Mouse (Mus musculus) stomach, embryonic 14.5 days (tissue): Measurements from ENCODE around the gene Zfhx3. TPM values are rescaled to one million over a fixed set of nuclear protein-coding genes. Genes with fewer than 3 reads are reported as not detected.

Experiments used
- ATAC-seq: fragments of 200-750 bp; cut with Nextera tagmentation; 2 replicates; pipeline ENCODE4 v1.8.0; 2017; ENCODE audit warnings: low read depth, moderate TSS enrichment; ENCODE audit not compliant: insufficient number of reproducible peaks, insufficient read depth, low FRiP score
- H3K27ac ChIP-seq: fragments of 300-500 bp; sonication (generic); 2 replicates; pipeline ENCODE4 v1.5.1; 2014; ENCODE audit warnings: mild to moderate bottlenecking, low read length, moderate library complexity, mixed read lengths
- H3K27me3 ChIP-seq: fragments of 300-500 bp; sonication (generic); 2 replicates; pipeline ENCODE4 v1.6.1; 2014; ENCODE audit warnings: low read length, control low read depth, mixed read lengths; ENCODE audit not compliant: control insufficient read depth, insufficient read depth
- H3K36me3 ChIP-seq: fragments of 300-500 bp; sonication (generic); 2 replicates; pipeline ENCODE4 v1.6.1; 2014; ENCODE audit warnings: mild to moderate bottlenecking, control low read depth, low read length, moderate library complexity, mixed read lengths; ENCODE audit not compliant: control insufficient read depth, insufficient read depth
- H3K4me1 ChIP-seq: fragments of 300-500 bp; sonication (generic); 2 replicates; pipeline ENCODE4 v1.6.1; 2014; ENCODE audit warnings: low read length, control low read depth, mixed read lengths; ENCODE audit not compliant: control insufficient read depth, insufficient read depth
- H3K4me2 ChIP-seq: fragments of 300-500 bp; sonication (generic); replicated peaks from 2 replicates; pipeline ENCODE4 v1.6.1; 2014; ENCODE audit warnings: low read depth, low read length, control low read depth
- H3K4me3 ChIP-seq: fragments of 300-500 bp; sonication (generic); 2 replicates; pipeline ENCODE4 v1.5.1; 2014; ENCODE audit warnings: low read depth, low read length, control low read depth
- H3K9ac ChIP-seq: fragments of 300-500 bp; sonication (generic); replicated peaks from 2 replicates; pipeline ENCODE4 v1.6.1; 2014; ENCODE audit warnings: low read depth, mild to moderate bottlenecking, control low read depth, low read length, moderate library complexity, mixed read lengths
- H3K9me3 ChIP-seq: fragments of 300-500 bp; sonication (generic); 2 replicates; pipeline ENCODE4 v1.6.1; 2016; ENCODE audit warnings: low read depth, low read length, control low read depth; ENCODE audit not compliant: control insufficient read depth
- WGBS: fragments of 180-500 bp; shearing (Covaris S2); extraction: QIAGEN DNeasy Blood & Tissue Kit; methylation state at CpG from one replicate; pipeline ENCODE4 v1.1.7; 2014; 5-methylcytosine and 5-hydroxymethylcytosine counted together
- polyA plus RNA-seq: library from polyadenylated mRNA; unstranded; fragments of >200 nt; fragmentation: Nextera tagmentation; extraction: Ambion mirVana; gene quantifications from 2 replicates; pipeline ENCODE4 v1.2.1, GENCODE M21; 2014

Zfhx3 gene
- polyA plus RNA-seq, 1 experiment from 2014 or later: 25.4 TPM

DNA sequence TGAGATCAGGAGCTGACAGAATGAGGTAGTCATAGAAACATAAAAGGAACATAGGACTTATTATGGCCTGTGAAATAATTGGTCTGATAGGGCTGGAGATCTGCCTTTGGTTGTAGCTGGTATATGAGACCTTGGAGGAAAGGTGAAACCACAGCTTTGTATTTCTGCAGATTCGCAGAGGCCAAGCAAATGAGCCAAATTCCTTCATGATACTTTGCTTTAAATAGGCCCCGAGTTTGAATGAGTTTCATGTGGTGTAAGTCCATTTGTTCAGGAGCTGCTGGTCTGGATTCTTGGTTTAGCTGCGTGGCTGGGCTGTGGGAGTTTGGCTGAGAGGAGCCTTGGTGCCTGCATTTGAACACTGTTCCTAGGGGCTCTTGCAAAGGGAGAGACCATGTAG, 101.7 kb downstream of the Zfhx3 start:
- Histone ChIP-seq H3K9ac (no peak overlapping the region), H3K4me3 (no peak overlapping the region), H3K4me2 (no peak overlapping the region), H3K27me3 (no peaks in the 10 kb centered on the region), H3K9me3 (no peaks in the 10 kb centered on the region), H3K27ac (no peak overlapping the region), H3K36me3 (no peaks in the 10 kb centered on the region), H3K4me1 (no peaks in the 10 kb centered on the region)
- 71% methylated on average over 3 of the region's 3 CpGs for WGBS
- no peak for ATAC-seq

- Histone ChIP-seq H3K27ac (no peak overlapping the region), H3K9me3 (no peaks in the 10 kb centered on the region), H3K36me3 (no peaks in the 10 kb centered on the region), H3K4me1 (no peaks in the 10 kb centered on the region), H3K27me3 (no peaks in the 10 kb centered on the region), H3K4me3 (no peak overlapping the region), H3K9ac (no peak overlapping the region), H3K4me2 (no peak overlapping the region)
- ATAC-seq: no peak
- 46% methylated on average over 5 of the region's 5 CpGs for WGBS
Measured at GRCm38 (mm10) chr8:108056241-108056640, 113.8 kb downstream of the Zfhx3 start.

DNA sequence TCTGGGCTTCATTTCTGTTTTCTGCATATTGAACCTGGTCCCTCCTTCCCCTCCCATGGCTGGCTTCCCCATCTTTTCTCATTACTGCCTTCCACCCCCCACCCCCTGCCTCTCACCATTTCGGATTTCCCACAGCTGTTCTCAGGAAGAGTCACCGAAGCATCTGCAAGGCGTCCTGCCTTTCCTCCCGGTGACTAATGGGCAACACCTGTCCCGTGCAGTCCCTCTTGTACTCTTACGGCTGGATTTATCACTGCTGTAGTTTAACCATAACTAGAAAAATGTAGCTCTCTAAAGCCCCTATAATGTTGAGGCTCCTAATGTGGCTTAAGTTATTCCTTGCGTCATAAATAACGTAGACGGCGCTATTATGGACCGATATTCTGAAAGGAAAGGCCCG, 119.5 kb downstream of the Zfhx3 start:
- Histone ChIP-seq H3K9ac (no peak overlapping the region), H3K36me3 (no peaks in the 10 kb centered on the region), H3K27me3 (no peaks in the 10 kb centered on the region), H3K4me1 (no peaks in the 10 kb centered on the region), H3K4me3 (no peak overlapping the region), H3K9me3 (no peaks in the 10 kb centered on the region), H3K27ac (no peak overlapping the region), H3K4me2 (no peak overlapping the region)
- WGBS: 41% methylated on average over 12 of the region's 12 CpGs
- no peak for ATAC-seq

DNA sequence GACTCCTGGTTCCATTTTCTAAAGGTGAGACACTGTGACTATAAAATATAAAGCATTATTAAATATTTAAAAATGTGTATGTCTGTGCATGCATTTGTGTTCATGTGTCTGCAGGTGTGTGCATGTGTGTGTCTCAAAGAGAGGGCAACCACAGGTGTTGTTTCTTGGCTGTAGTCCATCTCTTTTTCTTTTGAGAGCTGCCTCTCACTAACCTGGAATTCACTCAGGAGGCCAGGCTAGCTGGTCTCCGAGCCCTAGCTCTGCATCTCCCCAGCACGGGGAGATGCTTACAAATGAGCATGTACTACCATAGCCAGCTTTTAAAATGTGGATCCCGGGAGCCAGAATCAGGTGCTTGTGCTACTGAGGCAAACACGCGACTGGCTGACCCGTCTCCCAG, 124.7 kb downstream of the Zfhx3 start:
- H3K9me3 ChIP-seq: no peaks in the 10 kb centered on the region
- WGBS: 78% methylated on average over 6 of the region's 6 CpGs
- ATAC-seq: no peak
- no peaks in the 10 kb centered on the region for H3K4me1 ChIP-seq
- no peaks in the 10 kb centered on the region for H3K36me3 ChIP-seq
- no peak overlapping the region for H3K9ac ChIP-seq
- no peak overlapping the region for H3K27ac ChIP-seq
- no peaks in the 10 kb centered on the region for H3K27me3 ChIP-seq
- H3K4me2 ChIP-seq: no peak overlapping the region
- no peak overlapping the region for H3K4me3 ChIP-seq

- no peaks in the 10 kb centered on the region for H3K27me3 ChIP-seq
- H3K36me3 ChIP-seq: no peaks in the 10 kb centered on the region
- no peaks in the 10 kb centered on the region for H3K9me3 ChIP-seq
- 25% methylated on average over 8 of the region's 8 CpGs for WGBS
- no peak for ATAC-seq
- H3K4me1 ChIP-seq: no peaks in the 10 kb centered on the region
- no peak overlapping the region for H3K27ac ChIP-seq
- H3K4me3 ChIP-seq: no peak overlapping the region
- no peak overlapping the region for H3K4me2 ChIP-seq
- no peak overlapping the region for H3K9ac ChIP-seq
Measured at GRCm38 (mm10) chr8:108068195-108068594, 125.8 kb downstream of the Zfhx3 start.

GRCm38 (mm10) chr8:108070438-108070837, 128.0 kb downstream of the Zfhx3 start:
- no peak for ATAC-seq
- no peaks in the 10 kb centered on the region for H3K27me3 ChIP-seq
- no peak overlapping the region for H3K4me3 ChIP-seq
- H3K4me2 ChIP-seq: no peak overlapping the region
- no peaks in the 10 kb centered on the region for H3K36me3 ChIP-seq
- H3K9ac ChIP-seq: no peak overlapping the region
- no peak overlapping the region for H3K27ac ChIP-seq
- no peaks in the 10 kb centered on the region for H3K4me1 ChIP-seq
- WGBS: 66% methylated on average over 4 of the region's 4 CpGs
- H3K9me3 ChIP-seq: no peaks in the 10 kb centered on the region

- ATAC-seq: no peak
- no peaks in the 10 kb centered on the region for H3K27me3 ChIP-seq
Measured at GRCm38 (mm10) chr8:108072126-108072746, 129.8 kb downstream of the Zfhx3 start.

DNA sequence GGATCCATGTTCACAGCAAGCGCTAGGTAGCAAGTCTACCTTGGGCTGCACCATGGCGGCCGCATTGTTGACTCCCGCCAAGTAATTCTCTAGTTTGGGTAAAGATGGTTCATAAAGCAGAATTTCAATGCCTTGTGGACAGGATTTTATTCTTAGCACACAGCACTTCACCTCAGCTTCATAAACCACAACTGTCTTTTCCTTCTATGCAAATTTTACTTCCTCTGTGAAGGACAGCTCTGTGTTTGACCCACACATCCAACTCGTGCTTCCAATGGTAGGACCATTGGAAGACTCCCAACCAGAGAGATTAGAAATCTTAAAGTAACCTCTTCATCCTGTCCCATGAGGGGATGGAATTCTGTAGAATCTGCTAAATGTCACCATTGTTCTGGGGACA, 130.4 kb downstream of the Zfhx3 start:
- H3K27ac ChIP-seq: no peak overlapping the region
- 88% methylated on average over 5 of the region's 5 CpGs for WGBS

More at GRCm38 (mm10) chr8:108072126-108072746, 129.8 kb downstream of the Zfhx3 start:
- no peaks in the 10 kb centered on the region for H3K9me3 ChIP-seq
- H3K36me3 ChIP-seq: no peaks in the 10 kb centered on the region
- H3K4me1 ChIP-seq: no peaks in the 10 kb centered on the region
- no peak overlapping the region for H3K27ac ChIP-seq
- H3K9ac ChIP-seq: no peak overlapping the region
- H3K4me3 ChIP-seq: no peak overlapping the region
- no peak overlapping the region for H3K4me2 ChIP-seq
- 74% methylated on average over 2 of the region's 2 CpGs for WGBS

DNA sequence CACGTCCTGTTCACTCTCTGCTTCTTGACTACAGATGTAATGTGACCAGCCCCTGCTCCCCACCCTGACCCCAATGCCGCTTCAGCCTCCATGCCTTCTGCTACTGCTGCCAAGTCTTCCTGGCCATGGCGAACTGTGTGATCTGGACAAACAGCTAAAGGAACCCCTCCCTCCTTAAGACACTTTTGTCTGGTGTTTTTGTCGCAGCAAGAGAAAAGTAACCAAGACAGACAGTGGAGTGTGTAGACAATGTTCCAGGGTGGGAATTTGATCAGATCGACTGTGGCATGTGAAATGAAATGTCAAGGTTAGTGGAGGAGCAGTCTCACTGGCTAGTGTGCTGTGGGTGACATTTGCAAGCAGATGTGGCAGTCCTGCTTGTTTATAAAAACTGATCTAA, 132.7 kb downstream of the Zfhx3 start:
- Histone ChIP-seq H3K4me2 (no peak overlapping the region), H3K9ac (no peak overlapping the region), H3K27ac (no peak overlapping the region), H3K36me3 (no peaks in the 10 kb centered on the region), H3K4me1 (no peaks in the 10 kb centered on the region), H3K4me3 (no peak overlapping the region), H3K9me3 (no peaks in the 10 kb centered on the region), H3K27me3 (no peaks in the 10 kb centered on the region)
- WGBS: 77% methylated on average over 5 of the region's 5 CpGs
- ATAC-seq: no peak

More for the DNA sequence above, 130.4 kb downstream of the Zfhx3 start:
- no peak for ATAC-seq
- Histone ChIP-seq H3K4me2 (no peak overlapping the region), H3K27me3 (no peaks in the 10 kb centered on the region), H3K9ac (no peak overlapping the region), H3K4me3 (no peak overlapping the region), H3K9me3 (no peaks in the 10 kb centered on the region), H3K36me3 (no peaks in the 10 kb centered on the region), H3K4me1 (no peaks in the 10 kb centered on the region)
